Mouse (Mus musculus) MEL (cell line): ENCODE results near the gene Znfx1.

Experiments used
- EP300 ChIP-seq, 2 experiments: IDR thresholded peaks; 2 replicates each; pipeline ENCODE4 v1.6.1; 2011; ENCODE audit warnings: improper control_type of control experiment in 2 of 2, low read length in 2 of 2, low read depth in 1 of 2, mild to moderate bottlenecking in 1 of 2
- NRF1 ChIP-seq: IDR thresholded peaks from 2 replicates; pipeline ENCODE4 v1.6.1; 2014; ENCODE audit warnings: low read depth, mild to moderate bottlenecking, inconsistent platforms, low read length, improper control_type of control experiment, moderate library complexity; ENCODE audit not compliant: poor library complexity, insufficient read depth, severe bottlenecking

DNA sequence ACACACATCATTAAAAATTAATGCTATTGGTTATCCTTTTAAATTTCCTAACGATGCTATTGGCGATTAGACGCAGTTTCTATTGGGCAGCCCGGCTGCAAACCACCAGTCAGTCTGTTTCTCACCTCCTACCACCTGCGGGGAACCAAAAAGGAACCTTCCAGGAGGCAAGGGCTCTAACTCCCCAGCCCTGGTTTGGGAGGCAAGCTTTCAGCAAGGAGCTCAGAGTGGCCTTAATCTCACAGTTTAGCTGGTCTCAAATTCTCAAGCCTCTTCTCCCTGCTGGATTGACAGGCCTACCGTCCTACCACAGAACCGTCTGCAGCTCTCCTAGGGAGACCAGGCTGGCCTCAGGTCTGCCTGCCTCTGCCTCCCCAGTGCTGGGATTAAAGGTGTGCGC lies 3.3 kb downstream of the Znfx1 start:
- TF ChIP-seq NRF1 (no peak), EP300 (IDR thresholded peaks at IDR 0.05; ENCODE audit: low read depth in 1 of 2, low read length in 2 of 2) (no peak)
